Mouse (Mus musculus): ENCODE results near the gene Ivns1abp. TPM values are rescaled to one million over a fixed set of nuclear protein-coding genes. Genes with fewer than 3 reads are reported as not detected.
"Not testable (repeated sequence)": the region's sequence is repeated elsewhere in the genome, so short reads cannot be mapped to it uniquely, and the experiment has no call there.

Ivns1abp gene
- polyA plus RNA-seq (2014; fragmentation: Nextera tagmentation; extraction: Ambion mirVana) = 426 and 444 TPM in 2 replicates

- H3K36me3 ChIP-seq (ENCODE audit: control insufficient read depth, insufficient read depth, low read length) = no peaks in the 10 kb centered on the region
- peak within 1 kb of the TSS; percentile 94 for H3K27ac ChIP-seq (ENCODE audit: low read depth, low read length)
- DNase-seq (ENCODE audit: low spot score) (peak; percentile 97), ATAC-seq (ENCODE audit: insufficient read depth, low FRiP score, low TSS enrichment) (peak; percentile 94)
- H3K9ac ChIP-seq (ENCODE audit: low read length) = peak within 1 kb of the TSS; percentile 97
- H3K27me3 ChIP-seq (ENCODE audit: control insufficient read depth, insufficient read depth, low read length) = no peaks in the 10 kb centered on the region
- no peaks in the 10 kb centered on the region for H3K9me3 ChIP-seq (ENCODE audit: control insufficient read depth, low read length)
- peak within 1 kb of the TSS; percentile 61 for H3K4me2 ChIP-seq (ENCODE audit: low read depth)
- WGBS = under 1% methylated on average over 97 of the region's 104 CpGs
- H3K4me1 ChIP-seq (ENCODE audit: control insufficient read depth, insufficient read depth, low read length) = peaks cover 22% of the 10 kb centered on the region
- H3K4me3 ChIP-seq (ENCODE audit: low read depth, low read length) = peak within 1 kb of the TSS; percentile 90
These were observed at the start of gene Ivns1abp for GRCm38 (mm10) chr1:151344283-151345108. Gene Ivns1abp, plus strand, starts transcription at chr1:151344477.

- DNase-seq (ENCODE audit: low spot score) = no peak
- ATAC-seq (ENCODE audit: insufficient read depth, low FRiP score, low TSS enrichment) = no peak
- no peaks in the 10 kb centered on the region for H3K9me3 ChIP-seq (ENCODE audit: control insufficient read depth, low read length)
- WGBS = 76% methylated on average over 3 of the region's 3 CpGs
- no peaks in the 10 kb centered on the region for H3K36me3 ChIP-seq (ENCODE audit: control insufficient read depth, insufficient read depth, low read length)
- no peak overlapping the region for H3K27ac ChIP-seq (ENCODE audit: low read depth, low read length)
- H3K4me1 ChIP-seq (ENCODE audit: control insufficient read depth, insufficient read depth, low read length) = no peaks in the 10 kb centered on the region
- no peak overlapping the region for H3K9ac ChIP-seq (ENCODE audit: low read length)
- H3K27me3 ChIP-seq (ENCODE audit: control insufficient read depth, insufficient read depth, low read length) = no peaks in the 10 kb centered on the region
- no peak overlapping the region for H3K4me2 ChIP-seq (ENCODE audit: low read depth)
- no peak overlapping the region for H3K4me3 ChIP-seq (ENCODE audit: low read depth, low read length)
These were observed 48.8 kb upstream of the Ivns1abp start for GRCm38 (mm10) chr1:151295486-151295885.

- 92% methylated on average over 1 of the region's 1 CpGs for WGBS
- DNase-seq (ENCODE audit: low spot score) = no peak
- no peaks in the 10 kb centered on the region for H3K36me3 ChIP-seq (ENCODE audit: control insufficient read depth, insufficient read depth, low read length)
- no peak for ATAC-seq (ENCODE audit: insufficient read depth, low FRiP score, low TSS enrichment)
- H3K9ac ChIP-seq (ENCODE audit: low read length) = no peak overlapping the region
- H3K4me3 ChIP-seq (ENCODE audit: low read depth, low read length) = no peak overlapping the region
- no peaks in the 10 kb centered on the region for H3K4me1 ChIP-seq (ENCODE audit: control insufficient read depth, insufficient read depth, low read length)
- no peak overlapping the region for H3K27ac ChIP-seq (ENCODE audit: low read depth, low read length)
- H3K9me3 ChIP-seq (ENCODE audit: control insufficient read depth, low read length) = no peaks in the 10 kb centered on the region
- no peak overlapping the region for H3K4me2 ChIP-seq (ENCODE audit: low read depth)
- H3K27me3 ChIP-seq (ENCODE audit: control insufficient read depth, insufficient read depth, low read length) = no peaks in the 10 kb centered on the region
These were observed 47.7 kb upstream of the Ivns1abp start for GRCm38 (mm10) chr1:151296621-151297020.

- Histone ChIP-seq H3K4me2 (ENCODE audit: low read depth) (no peak overlapping the region), H3K27ac (ENCODE audit: low read depth, low read length) (no peak overlapping the region), H3K4me3 (ENCODE audit: low read depth, low read length) (no peak overlapping the region), H3K9me3 (ENCODE audit: control insufficient read depth, low read length) (no peaks in the 10 kb centered on the region), H3K36me3 (ENCODE audit: control insufficient read depth, insufficient read depth, low read length) (no peaks in the 10 kb centered on the region), H3K9ac (ENCODE audit: low read length) (no peak overlapping the region), H3K27me3 (ENCODE audit: control insufficient read depth, insufficient read depth, low read length) (no peaks in the 10 kb centered on the region), H3K4me1 (ENCODE audit: control insufficient read depth, insufficient read depth, low read length) (no peaks in the 10 kb centered on the region)
- 87% methylated on average over 6 of the region's 6 CpGs for WGBS
- ATAC-seq (ENCODE audit: insufficient read depth, low FRiP score, low TSS enrichment) (no peak), DNase-seq (ENCODE audit: low spot score) (no peak)
These were observed 47.3 kb upstream of the Ivns1abp start for GRCm38 (mm10) chr1:151297025-151297424.

GRCm38 (mm10) chr1:151297596-151297995 lies 46.7 kb upstream of the Ivns1abp start:
- no peak overlapping the region for H3K27ac ChIP-seq (ENCODE audit: low read depth, low read length)

GRCm38 (mm10) chr1:151301456-151301855 lies 42.8 kb upstream of the Ivns1abp start:
- Histone ChIP-seq H3K4me1 (ENCODE audit: control insufficient read depth, insufficient read depth, low read length) (no peaks in the 10 kb centered on the region), H3K4me3 (ENCODE audit: low read depth, low read length) (no peak overlapping the region), H3K27ac (ENCODE audit: low read depth, low read length) (no peak overlapping the region), H3K9me3 (ENCODE audit: control insufficient read depth, low read length) (no peaks in the 10 kb centered on the region), H3K27me3 (ENCODE audit: control insufficient read depth, insufficient read depth, low read length) (no peaks in the 10 kb centered on the region), H3K36me3 (ENCODE audit: control insufficient read depth, insufficient read depth, low read length) (no peaks in the 10 kb centered on the region), H3K4me2 (ENCODE audit: low read depth) (no peak overlapping the region), H3K9ac (ENCODE audit: low read length) (no peak overlapping the region)
- ATAC-seq (ENCODE audit: insufficient read depth, low FRiP score, low TSS enrichment) (no peak), DNase-seq (ENCODE audit: low spot score) (no peak)
- 80% methylated on average over 6 of the region's 6 CpGs for WGBS

More at GRCm38 (mm10) chr1:151297596-151297995, 46.7 kb upstream of the Ivns1abp start:
- Histone ChIP-seq H3K4me3 (ENCODE audit: low read depth, low read length) (no peak overlapping the region), H3K9me3 (ENCODE audit: control insufficient read depth, low read length) (no peaks in the 10 kb centered on the region), H3K36me3 (ENCODE audit: control insufficient read depth, insufficient read depth, low read length) (no peaks in the 10 kb centered on the region), H3K4me2 (ENCODE audit: low read depth) (no peak overlapping the region), H3K27me3 (ENCODE audit: control insufficient read depth, insufficient read depth, low read length) (no peaks in the 10 kb centered on the region), H3K9ac (ENCODE audit: low read length) (no peak overlapping the region), H3K4me1 (ENCODE audit: control insufficient read depth, insufficient read depth, low read length) (no peaks in the 10 kb centered on the region)
- DNase-seq (ENCODE audit: low spot score) (no peak), ATAC-seq (ENCODE audit: insufficient read depth, low FRiP score, low TSS enrichment) (no peak)
- 87% methylated on average over 2 of the region's 2 CpGs for WGBS

- H3K4me3 ChIP-seq (ENCODE audit: low read depth, low read length) = no peak overlapping the region
- no peak overlapping the region for H3K9ac ChIP-seq (ENCODE audit: low read length)
- WGBS = 81% methylated on average over 3 of the region's 3 CpGs
- ATAC-seq (ENCODE audit: insufficient read depth, low FRiP score, low TSS enrichment) (no peak), DNase-seq (ENCODE audit: low spot score) (no peak)
- H3K36me3 ChIP-seq (ENCODE audit: control insufficient read depth, insufficient read depth, low read length) = no peaks in the 10 kb centered on the region
- no peaks in the 10 kb centered on the region for H3K27me3 ChIP-seq (ENCODE audit: control insufficient read depth, insufficient read depth, low read length)
- no peak overlapping the region for H3K4me2 ChIP-seq (ENCODE audit: low read depth)
- no peak overlapping the region for H3K27ac ChIP-seq (ENCODE audit: low read depth, low read length)
- no peaks in the 10 kb centered on the region for H3K9me3 ChIP-seq (ENCODE audit: control insufficient read depth, low read length)
- H3K4me1 ChIP-seq (ENCODE audit: control insufficient read depth, insufficient read depth, low read length) = no peaks in the 10 kb centered on the region
These were observed 42.4 kb upstream of the Ivns1abp start for GRCm38 (mm10) chr1:151301904-151302303.

GRCm38 (mm10) chr1:151303265-151303664 lies 41.0 kb upstream of the Ivns1abp start:
- no peak overlapping the region for H3K4me3 ChIP-seq (ENCODE audit: low read depth, low read length)
- H3K27me3 ChIP-seq (ENCODE audit: control insufficient read depth, insufficient read depth, low read length) = no peaks in the 10 kb centered on the region
- H3K9me3 ChIP-seq (ENCODE audit: control insufficient read depth, low read length) = no peaks in the 10 kb centered on the region
- no peaks in the 10 kb centered on the region for H3K4me1 ChIP-seq (ENCODE audit: control insufficient read depth, insufficient read depth, low read length)
- DNase-seq (ENCODE audit: low spot score) (no peak), ATAC-seq (ENCODE audit: insufficient read depth, low FRiP score, low TSS enrichment) (no peak)
- no peak overlapping the region for H3K9ac ChIP-seq (ENCODE audit: low read length)
- no peak overlapping the region for H3K27ac ChIP-seq (ENCODE audit: low read depth, low read length)
- no peaks in the 10 kb centered on the region for H3K36me3 ChIP-seq (ENCODE audit: control insufficient read depth, insufficient read depth, low read length)
- H3K4me2 ChIP-seq (ENCODE audit: low read depth) = no peak overlapping the region

DNA sequence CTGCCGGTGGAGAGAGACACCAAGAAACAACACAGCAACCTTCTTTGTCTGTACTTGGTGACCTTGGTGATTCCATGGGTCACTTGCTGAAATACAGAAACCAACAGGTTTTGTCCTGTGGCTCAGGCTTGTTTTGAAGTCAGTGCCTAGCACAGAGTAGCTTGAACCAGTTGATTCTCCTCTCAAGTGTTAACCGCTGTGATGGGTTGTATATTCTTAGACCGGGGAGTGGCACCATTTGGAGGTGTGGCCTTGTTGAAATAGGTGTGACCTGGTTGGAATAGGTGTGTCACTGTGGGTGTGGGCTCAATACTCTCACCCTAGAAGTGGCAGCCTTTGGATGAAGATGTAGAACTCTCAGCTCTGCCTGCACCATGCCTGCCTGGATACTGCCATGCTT lies 39.3 kb upstream of the Ivns1abp start:
- H3K4me2 ChIP-seq (ENCODE audit: low read depth); H3K4me3 ChIP-seq (ENCODE audit: low read depth, low read length); H3K27me3 ChIP-seq (ENCODE audit: control insufficient read depth, insufficient read depth, low read length); DNase-seq (ENCODE audit: low spot score); H3K9ac ChIP-seq (ENCODE audit: low read length); H3K27ac ChIP-seq (ENCODE audit: low read depth, low read length); H3K4me1 ChIP-seq (ENCODE audit: control insufficient read depth, insufficient read depth, low read length); H3K36me3 ChIP-seq (ENCODE audit: control insufficient read depth, insufficient read depth, low read length); H3K9me3 ChIP-seq (ENCODE audit: control insufficient read depth, low read length); ATAC-seq (ENCODE audit: insufficient read depth, low FRiP score, low TSS enrichment): not testable (repeated sequence)
- WGBS = 66% methylated on average over 3 of the region's 3 CpGs
